Mouse (Mus musculus): ENCODE measurements around the gene Serinc3. TPM values are rescaled to one million over a fixed set of nuclear protein-coding genes. Genes with fewer than 3 reads are reported as not detected.

Serinc3 gene
- polyA plus RNA-seq, 1 experiment from 2014 or later = 28.8 TPM

DNA sequence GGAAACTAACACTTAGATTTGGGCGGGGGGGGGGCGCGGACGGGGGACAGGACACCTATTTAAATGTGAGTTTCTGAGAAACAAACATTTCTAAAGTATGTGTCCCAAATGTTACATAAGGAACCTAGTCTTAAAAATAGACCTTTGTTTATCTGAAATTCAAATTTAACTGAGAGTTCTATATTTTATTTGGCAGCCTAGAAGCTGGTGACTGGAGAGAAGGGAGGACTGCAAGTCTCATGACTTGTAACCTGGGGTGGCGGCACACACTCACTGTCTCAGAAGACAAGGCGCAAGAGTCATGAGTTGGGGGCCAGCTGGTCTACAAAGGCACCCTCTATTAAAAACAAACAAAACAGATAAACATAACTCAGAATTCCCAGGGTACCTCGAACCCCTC is 43.9 kb downstream of the Serinc3 start:
- WGBS = 94% methylated on average over 7 of the region's 7 CpGs

DNA sequence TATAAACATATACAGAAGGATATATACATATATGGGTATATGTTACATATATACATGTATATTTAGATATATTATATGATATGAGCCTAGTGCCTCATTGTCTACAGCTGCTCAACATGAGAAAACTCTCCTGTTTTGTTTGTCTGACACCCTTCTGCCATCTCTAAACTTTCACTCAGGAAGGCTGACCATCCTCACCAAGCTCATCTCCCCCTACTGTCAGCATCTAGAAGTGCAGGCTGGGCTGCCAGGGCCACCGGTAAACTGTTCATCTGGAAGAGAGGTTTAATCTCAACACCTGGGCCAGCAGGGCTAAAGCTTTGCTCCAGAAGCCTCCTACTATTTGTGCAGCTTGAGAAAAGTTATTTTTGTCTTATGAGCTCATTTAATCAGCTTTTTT is 45.7 kb downstream of the Serinc3 start:
- Histone ChIP-seq H3K36me3 (no peaks in the 10 kb centered on the region), H3K27ac (replicated peaks) (no peak overlapping the region), H3K4me2 (replicated peaks) (no peak overlapping the region), H3K9me3 (no peaks in the 10 kb centered on the region), H3K9ac (replicated peaks) (no peak overlapping the region), H3K4me1 (peaks cover 15% of the 10 kb centered on the region), H3K4me3 (no peak overlapping the region), H3K27me3 (no peaks in the 10 kb centered on the region)
- no peak for ATAC-seq (replicated peaks)
- WGBS = 5% methylated on average over 1 of the region's 1 CpGs

More for the DNA sequence above, 43.9 kb downstream of the Serinc3 start:
- no peak for ATAC-seq (replicated peaks)
- no peak overlapping the region for H3K27ac ChIP-seq (replicated peaks)
- H3K9me3 ChIP-seq = no peaks in the 10 kb centered on the region
- no peaks in the 10 kb centered on the region for H3K36me3 ChIP-seq
- no peaks in the 10 kb centered on the region for H3K27me3 ChIP-seq
- peaks cover 15% of the 10 kb centered on the region for H3K4me1 ChIP-seq
- no peak overlapping the region for H3K9ac ChIP-seq (replicated peaks)
- no peak overlapping the region for H3K4me2 ChIP-seq (replicated peaks)
- H3K4me3 ChIP-seq = no peak overlapping the region

DNA sequence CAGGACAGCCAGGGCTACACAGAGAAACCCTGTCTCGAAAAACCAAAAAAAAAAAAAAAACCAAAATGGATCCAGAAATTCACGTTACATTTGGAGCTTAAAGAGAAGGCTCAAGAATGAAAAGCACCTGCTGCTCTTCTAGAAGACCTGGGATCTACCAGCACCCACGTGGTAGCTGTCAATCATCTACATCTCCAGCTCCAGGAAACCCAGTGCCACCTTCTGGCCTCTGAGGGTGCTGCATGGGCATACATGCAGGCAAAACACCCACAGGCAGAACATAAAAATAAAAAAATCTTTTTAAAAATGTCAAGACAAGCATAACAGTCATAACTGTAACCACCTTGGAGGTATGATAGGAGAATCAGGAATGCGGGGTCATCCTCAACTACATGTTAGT is 47.3 kb downstream of the Serinc3 start:
- Histone ChIP-seq H3K9me3 (no peaks in the 10 kb centered on the region), H3K4me1 (peaks cover 5% of the 10 kb centered on the region), H3K9ac (replicated peaks) (no peak overlapping the region), H3K27me3 (no peaks in the 10 kb centered on the region), H3K27ac (replicated peaks) (no peak overlapping the region), H3K4me3 (no peak overlapping the region), H3K4me2 (replicated peaks) (no peak overlapping the region), H3K36me3 (no peaks in the 10 kb centered on the region)
- no peak for ATAC-seq (replicated peaks)
- WGBS = 55% methylated on average over 4 of the region's 4 CpGs

DNA sequence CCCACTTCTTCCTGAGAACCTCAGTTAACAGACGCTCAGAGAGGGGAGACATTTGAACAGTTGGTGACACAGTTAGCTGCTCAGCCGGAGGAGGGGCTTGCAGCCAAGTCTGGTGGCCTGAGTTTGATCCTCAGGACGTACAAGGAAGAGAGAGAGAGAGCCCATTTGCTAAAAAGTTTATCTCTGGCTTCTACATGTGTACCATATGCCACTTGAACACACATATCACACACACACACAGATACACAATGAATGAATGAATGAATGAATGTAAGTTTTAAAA is 48.1 kb downstream of the Serinc3 start:
- peaks cover 3% of the 10 kb centered on the region; the same call in 1 of the 2 replicates for H3K4me1 ChIP-seq
- H3K4me2 ChIP-seq (replicated peaks) = no peak overlapping the region
- no peaks in the 10 kb centered on the region for H3K27me3 ChIP-seq
- H3K27ac ChIP-seq (replicated peaks) = no peak overlapping the region
- H3K4me3 ChIP-seq = no peak overlapping the region
- H3K9me3 ChIP-seq = no peaks in the 10 kb centered on the region
- no peak overlapping the region for H3K9ac ChIP-seq (replicated peaks)
- ATAC-seq (replicated peaks) = no peak
- no peaks in the 10 kb centered on the region for H3K36me3 ChIP-seq
- WGBS = 67% methylated on average over 3 of the region's 3 CpGs

DNA sequence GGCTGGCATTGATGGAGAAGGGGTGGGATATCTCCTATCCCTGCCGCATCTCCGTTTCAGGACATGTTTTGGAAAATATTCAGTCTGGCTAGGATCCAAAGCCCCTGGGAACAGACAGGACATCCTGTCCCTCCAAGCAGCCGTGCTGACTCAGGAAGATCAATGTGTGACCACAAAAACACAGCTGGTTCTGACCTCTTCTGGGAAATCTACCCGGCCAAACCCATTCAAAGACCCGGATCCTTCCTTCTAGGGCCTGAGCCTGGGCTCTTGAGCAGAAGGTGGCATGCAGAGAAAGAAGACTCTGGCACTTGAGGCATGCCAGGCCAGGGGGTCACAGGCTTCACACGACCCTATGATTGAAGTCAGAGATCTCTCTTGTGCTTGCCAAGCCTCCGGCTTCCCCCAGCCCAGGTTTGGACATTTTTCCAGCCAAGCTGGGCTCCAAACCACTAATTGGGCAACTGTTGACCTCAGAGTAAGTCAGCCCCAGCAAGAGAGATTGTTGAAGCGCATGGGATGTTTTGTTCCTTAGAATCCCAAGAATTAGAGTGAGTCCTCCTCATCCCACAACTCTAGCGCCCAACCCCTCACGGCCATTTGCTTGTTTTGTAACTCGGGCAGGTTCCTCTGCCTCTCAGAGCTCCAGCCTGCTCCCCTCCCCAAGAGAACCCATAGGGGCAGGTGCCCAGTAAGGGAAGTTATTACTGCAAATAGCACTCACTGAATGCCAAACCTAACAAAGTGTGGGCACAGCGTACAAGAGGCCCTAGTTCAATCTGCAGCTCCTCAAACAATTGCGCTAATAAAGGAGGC is 48.7 kb downstream of the Serinc3 start:
- Histone ChIP-seq H3K9me3 (no peaks in the 10 kb centered on the region), H3K4me1 (no peaks in the 10 kb centered on the region), H3K4me3 (no peak overlapping the region), H3K9ac (replicated peaks) (no peak overlapping the region), H3K27me3 (no peaks in the 10 kb centered on the region), H3K36me3 (no peaks in the 10 kb centered on the region), H3K4me2 (replicated peaks) (no peak overlapping the region), H3K27ac (replicated peaks) (no peak overlapping the region)
- 81% methylated on average over 13 of the region's 13 CpGs for WGBS
- no peak for ATAC-seq (replicated peaks)

DNA sequence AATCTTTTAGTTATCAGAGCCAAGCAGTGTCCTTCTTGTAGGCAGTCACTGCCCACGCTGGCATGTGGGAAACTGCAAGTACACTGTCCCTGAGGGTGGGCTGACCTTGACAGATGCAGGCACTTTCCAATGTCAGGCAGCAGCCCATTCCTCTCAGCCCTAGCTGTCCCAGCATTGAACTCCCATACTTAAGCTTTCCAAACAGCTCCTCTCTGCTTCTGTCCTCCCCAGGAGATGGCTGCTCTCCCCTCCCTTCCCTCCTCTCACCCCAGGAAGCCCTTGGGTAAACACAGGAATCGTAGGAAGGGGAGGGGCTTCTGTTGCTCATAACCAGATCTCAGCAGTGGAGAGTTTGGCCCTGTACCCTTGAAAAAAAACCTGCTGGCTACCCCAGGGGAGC is 49.8 kb downstream of the Serinc3 start:
- WGBS = 50% methylated on average over 2 of the region's 2 CpGs
- no peak overlapping the region for H3K4me2 ChIP-seq (replicated peaks)
- no peaks in the 10 kb centered on the region for H3K4me1 ChIP-seq
- no peaks in the 10 kb centered on the region for H3K27me3 ChIP-seq
- no peak overlapping the region for H3K4me3 ChIP-seq
- H3K9me3 ChIP-seq = no peaks in the 10 kb centered on the region
- no peak overlapping the region for H3K27ac ChIP-seq (replicated peaks)
- no peaks in the 10 kb centered on the region for H3K36me3 ChIP-seq
- no peak for ATAC-seq (replicated peaks)
- no peak overlapping the region for H3K9ac ChIP-seq (replicated peaks)

DNA sequence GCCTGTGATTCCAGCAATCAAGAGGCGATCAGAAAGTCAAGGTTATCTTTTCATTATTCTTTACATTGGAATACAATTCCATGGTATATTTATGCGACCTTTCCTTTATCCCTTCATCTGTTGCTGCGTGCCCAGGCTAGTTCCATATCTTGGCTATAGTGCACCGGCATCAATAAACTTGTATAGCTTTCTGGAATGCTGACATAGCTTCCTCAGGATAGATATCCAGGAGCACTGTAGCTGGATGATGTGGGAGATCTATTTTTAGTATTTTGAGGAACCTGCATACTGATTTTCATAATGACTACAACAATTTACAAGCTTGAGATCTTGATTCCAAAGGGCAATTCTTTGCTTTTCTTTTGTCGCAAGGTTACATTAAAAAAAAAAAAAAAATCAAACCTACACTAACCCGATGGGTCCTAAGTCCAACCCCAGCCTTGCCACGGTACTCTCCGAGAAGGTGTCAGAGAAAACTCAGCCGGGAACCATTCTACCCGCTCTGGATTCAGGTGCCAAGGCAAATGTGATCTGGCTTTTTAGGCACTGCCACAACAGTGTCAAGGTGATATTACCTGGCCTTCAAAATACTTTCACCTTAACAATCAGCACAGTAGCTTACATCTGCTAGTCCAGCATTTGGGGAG is 51.2 kb downstream of the Serinc3 start:
- no peaks in the 10 kb centered on the region for H3K36me3 ChIP-seq
- no peak overlapping the region for H3K27ac ChIP-seq (replicated peaks)
- H3K9ac ChIP-seq (replicated peaks) = no peak overlapping the region
- no peak overlapping the region for H3K4me3 ChIP-seq
- H3K4me2 ChIP-seq (replicated peaks) = no peak overlapping the region
- WGBS = 89% methylated on average over 10 of the region's 10 CpGs
- no peaks in the 10 kb centered on the region for H3K27me3 ChIP-seq
- H3K9me3 ChIP-seq = no peaks in the 10 kb centered on the region
- no peaks in the 10 kb centered on the region for H3K4me1 ChIP-seq
- ATAC-seq (replicated peaks) = no peak

DNA sequence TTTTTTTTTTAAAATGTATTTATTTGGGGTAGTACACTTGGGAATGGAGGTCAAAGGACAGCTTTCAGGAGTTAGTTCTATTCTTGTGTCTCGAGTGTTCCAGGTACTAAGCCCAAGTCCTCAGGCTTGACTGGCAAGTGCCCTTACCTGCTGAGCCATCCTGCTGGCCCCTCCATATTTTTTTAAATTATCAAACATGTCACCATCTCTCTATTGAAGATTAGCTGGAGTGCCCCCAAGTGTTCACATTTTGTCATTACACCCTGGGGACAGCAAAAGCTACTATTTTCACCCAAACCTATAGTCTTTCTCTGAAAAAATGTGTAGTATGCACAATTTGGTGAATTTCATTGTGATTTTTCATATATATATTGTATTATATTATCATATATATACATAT is 52.8 kb downstream of the Serinc3 start:
- WGBS = 77% methylated on average over 1 of the region's 1 CpGs
- no peak for ATAC-seq (replicated peaks)

DNA sequence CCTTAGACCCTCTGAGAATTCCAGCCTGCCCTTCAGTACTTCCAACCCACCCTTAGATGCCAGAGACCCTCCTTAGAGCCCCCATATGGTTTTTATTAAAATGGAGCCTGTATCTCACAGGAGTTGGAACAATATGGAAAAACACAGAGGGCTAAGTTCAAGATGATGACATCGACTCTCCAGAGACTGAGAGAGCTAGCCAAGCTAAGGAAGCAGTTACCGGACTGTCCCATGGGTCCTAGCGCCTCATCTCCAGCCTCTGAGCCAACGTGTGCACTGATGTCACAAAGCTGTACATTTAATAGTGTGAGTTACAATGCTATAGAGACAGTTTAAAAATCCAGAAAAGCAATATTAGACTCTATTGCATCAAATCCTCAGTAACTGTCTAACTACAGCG is 53.9 kb downstream of the Serinc3 start:
- 86% methylated on average over 5 of the region's 5 CpGs for WGBS
- Histone ChIP-seq H3K27me3 (no peaks in the 10 kb centered on the region), H3K9ac (replicated peaks) (no peak overlapping the region), H3K9me3 (no peaks in the 10 kb centered on the region), H3K4me1 (no peaks in the 10 kb centered on the region), H3K4me3 (no peak overlapping the region), H3K36me3 (no peaks in the 10 kb centered on the region), H3K27ac (replicated peaks) (no peak overlapping the region), H3K4me2 (replicated peaks) (no peak overlapping the region)
- no peak for ATAC-seq (replicated peaks)

More for the DNA sequence above, 52.8 kb downstream of the Serinc3 start:
- Histone ChIP-seq H3K9me3 (no peaks in the 10 kb centered on the region), H3K4me2 (replicated peaks) (no peak overlapping the region), H3K4me1 (no peaks in the 10 kb centered on the region), H3K27me3 (no peaks in the 10 kb centered on the region), H3K9ac (replicated peaks) (no peak overlapping the region), H3K4me3 (no peak overlapping the region), H3K36me3 (no peaks in the 10 kb centered on the region), H3K27ac (replicated peaks) (no peak overlapping the region)

DNA sequence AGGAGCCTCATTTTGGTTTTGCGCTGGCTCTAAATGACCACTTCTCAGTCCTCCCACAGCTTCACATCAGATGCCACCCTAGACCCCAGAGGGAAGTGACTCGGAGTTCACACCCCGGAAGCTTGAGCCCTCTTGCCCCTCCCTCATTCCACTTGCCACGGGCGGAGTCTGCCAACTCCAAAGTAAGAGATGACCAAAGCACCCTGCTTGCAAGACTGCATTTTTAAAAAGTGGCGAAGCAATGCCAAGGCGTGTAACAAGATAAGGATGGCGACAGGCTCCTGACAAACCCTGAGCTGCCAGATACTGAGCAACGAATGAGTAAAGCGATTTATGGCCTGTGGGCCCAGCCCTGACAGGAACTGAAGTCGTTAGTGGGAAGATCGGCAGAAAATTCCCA is 54.7 kb downstream of the Serinc3 start:
- no peaks in the 10 kb centered on the region for H3K9me3 ChIP-seq

DNA sequence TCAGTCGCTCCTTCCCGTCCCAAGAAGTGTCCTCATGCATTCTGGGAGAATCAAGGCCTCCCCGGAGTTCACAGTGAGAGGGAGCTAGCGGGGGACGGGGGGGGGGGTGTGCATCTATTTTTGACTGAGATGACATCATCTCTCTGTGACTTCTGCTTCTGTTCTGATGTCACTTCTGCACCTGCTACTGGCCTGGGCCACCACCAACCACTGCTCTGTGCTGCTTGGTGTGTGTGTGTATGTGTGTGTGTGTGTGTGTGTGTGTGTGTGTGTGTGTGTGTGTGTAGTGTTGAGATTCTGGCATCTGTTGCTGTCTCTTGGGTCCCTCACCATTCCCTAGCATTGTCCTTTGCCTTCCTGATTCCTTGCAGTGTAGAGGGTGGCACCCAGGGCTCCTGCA is 57.4 kb downstream of the Serinc3 start:
- no peak overlapping the region for H3K4me2 ChIP-seq (replicated peaks)
- H3K27ac ChIP-seq (replicated peaks) = no peak overlapping the region
- no peak overlapping the region for H3K4me3 ChIP-seq
- H3K4me1 ChIP-seq = no peaks in the 10 kb centered on the region
- H3K36me3 ChIP-seq = no peaks in the 10 kb centered on the region
- H3K9ac ChIP-seq (replicated peaks) = no peak overlapping the region
- no peaks in the 10 kb centered on the region for H3K9me3 ChIP-seq
- H3K27me3 ChIP-seq = no peaks in the 10 kb centered on the region
- no peak for ATAC-seq (replicated peaks)
- WGBS = 71% methylated on average over 5 of the region's 5 CpGs

More for the DNA sequence above, 54.7 kb downstream of the Serinc3 start:
- H3K36me3 ChIP-seq = no peaks in the 10 kb centered on the region
- H3K4me1 ChIP-seq = no peaks in the 10 kb centered on the region
- 82% methylated on average over 12 of the region's 12 CpGs for WGBS
- no peak for ATAC-seq (replicated peaks)
- H3K4me3 ChIP-seq = no peak overlapping the region
- no peak overlapping the region for H3K4me2 ChIP-seq (replicated peaks)
- H3K9ac ChIP-seq (replicated peaks) = no peak overlapping the region
- no peak overlapping the region for H3K27ac ChIP-seq (replicated peaks)
- H3K27me3 ChIP-seq = no peaks in the 10 kb centered on the region

DNA sequence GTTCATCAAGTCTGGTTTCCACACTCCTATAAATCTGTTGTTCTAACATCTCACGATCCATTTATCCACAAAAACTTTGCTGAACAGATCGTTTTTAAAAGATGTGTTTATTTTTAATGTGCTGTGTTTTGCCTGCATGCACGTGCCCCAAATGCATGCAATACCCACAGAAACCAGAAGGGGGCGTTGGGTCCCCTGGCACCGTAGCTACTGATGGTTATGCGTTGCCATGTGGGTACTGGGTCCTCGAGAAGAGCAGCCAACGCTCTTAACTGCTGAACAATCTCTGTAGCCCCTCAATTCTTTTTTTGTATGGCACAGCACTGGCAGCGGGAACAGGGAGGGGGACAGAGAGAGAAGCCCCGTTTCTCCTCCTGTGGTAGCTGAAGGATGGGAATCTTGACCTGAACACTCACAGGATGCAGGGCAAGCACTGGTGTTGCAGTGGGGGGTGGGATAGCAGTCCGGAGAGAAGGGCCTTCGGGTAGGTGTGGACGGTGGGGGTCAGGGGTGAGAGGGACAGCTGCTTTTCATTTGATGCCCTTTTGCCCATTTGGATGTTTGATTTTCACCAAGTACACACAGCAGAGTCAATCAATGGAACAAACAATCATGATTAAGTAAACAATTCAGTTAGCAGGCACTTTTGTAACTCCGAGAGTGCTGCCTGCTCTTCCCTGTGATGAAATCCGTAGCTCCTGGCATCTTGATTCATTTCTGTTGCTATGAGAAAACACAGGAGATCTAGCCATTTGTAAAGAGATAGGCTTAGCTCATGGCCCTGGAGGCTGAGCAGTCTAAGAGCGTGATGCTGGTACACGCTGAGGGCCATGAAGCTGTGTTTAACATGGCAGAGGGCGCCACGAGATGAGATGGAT is 58.3 kb downstream of the Serinc3 start:
- ATAC-seq (replicated peaks) = no peak
- no peak overlapping the region for H3K27ac ChIP-seq (replicated peaks)
- H3K9me3 ChIP-seq = no peaks in the 10 kb centered on the region
- no peaks in the 10 kb centered on the region for H3K36me3 ChIP-seq
- no peak overlapping the region for H3K4me2 ChIP-seq (replicated peaks)
- 53% methylated on average over 19 of the region's 19 CpGs for WGBS
- no peaks in the 10 kb centered on the region for H3K4me1 ChIP-seq
- no peak overlapping the region for H3K9ac ChIP-seq (replicated peaks)
- H3K27me3 ChIP-seq = no peaks in the 10 kb centered on the region
- no peak overlapping the region for H3K4me3 ChIP-seq

Data from forebrain, embryonic 15.5 days (tissue).